Comparison of ENCODE assay signal across 8 mouse cellular contexts in genomic region chr4:62619232-62619964, GRCm38 (mm10). TPM values are rescaled to one million over a fixed set of nuclear protein-coding genes. Genes with fewer than 3 reads are reported as not detected.
DNase-seq lines count a peak whose midpoint lies in the region; ATAC-seq lines count a peak whose summit lies in the region.

No protein-coding gene starts in this region.

- peak; percentile 52 to 69 for DNase-seq in right cerebral cortex, postnatal 10 days (ENCODE audit: low spot score in 2 of 2)
- DNase-seq in right cerebral cortex, postnatal 14 days: no peak
- DNase-seq in liver, embryonic 11.5 days (ENCODE audit: low spot score): no peak
- DNase-seq in naive thymus-derived CD4-positive, alpha-beta T cell, adult 2 months (ENCODE audit: low read depth): peak; percentile 59
- no peak for DNase-seq in cerebellum, postnatal 14 days
- no peak for DNase-seq in frontal cortex, postnatal 25 days (ENCODE audit: low spot score in 2 of 2)

- peak overlapping the region; percentile 26 for H3K27ac ChIP-seq in forebrain, embryonic 16.5 days (ENCODE audit: low read length)
- H3K27ac ChIP-seq in hindbrain, embryonic 16.5 days (ENCODE audit: low read depth, low read length): peak overlapping the region; percentile 48
- H3K27ac ChIP-seq in liver, embryonic 11.5 days (ENCODE audit: low read depth, low read length): no peak overlapping the region

- WGBS in forebrain, embryonic 16.5 days: 14% methylated on average over 16 of the region's 16 CpGs
- WGBS in hindbrain, embryonic 16.5 days: 17% methylated on average over 16 of the region's 16 CpGs
- WGBS in liver, embryonic 11.5 days: 31% methylated on average over 16 of the region's 16 CpGs

- H3K4me1 ChIP-seq in forebrain, embryonic 16.5 days (replicated peaks; ENCODE audit: control insufficient read depth, insufficient read depth, low read length): peaks cover 31% of the 10 kb centered on the region
- peaks cover 14% of the 10 kb centered on the region for H3K4me1 ChIP-seq in hindbrain, embryonic 16.5 days (ENCODE audit: control insufficient read depth, insufficient read depth, low read depth, low read length)
- H3K4me1 ChIP-seq in liver, embryonic 11.5 days (replicated peaks; ENCODE audit: control insufficient read depth, insufficient read depth, low read length): peaks cover 18% of the 10 kb centered on the region

- peak; percentile 69 for ATAC-seq in forebrain, embryonic 16.5 days
- ATAC-seq in hindbrain, embryonic 16.5 days: peak; percentile 69
- ATAC-seq in liver, embryonic 11.5 days (replicated peaks; ENCODE audit: low FRiP score): peak; percentile 56; the same call in 1 of the 2 replicates

- H3K4me2 ChIP-seq in forebrain, embryonic 16.5 days (ENCODE audit: low read length): peak overlapping the region; percentile 24
- peak overlapping the region; percentile 31 for H3K4me2 ChIP-seq in hindbrain, embryonic 16.5 days (ENCODE audit: low read length)
- H3K4me2 ChIP-seq in liver, embryonic 11.5 days: peak overlapping the region; percentile 20; the same call in 1 of the 2 replicates

- H3K27me3 ChIP-seq in forebrain, embryonic 16.5 days (replicated peaks; ENCODE audit: control insufficient read depth, insufficient read depth, low read length): no peaks in the 10 kb centered on the region
- no peaks in the 10 kb centered on the region for H3K27me3 ChIP-seq in hindbrain, embryonic 16.5 days (replicated peaks; ENCODE audit: control insufficient read depth, insufficient read depth, low read length)
- H3K27me3 ChIP-seq in liver, embryonic 11.5 days (replicated peaks; ENCODE audit: control insufficient read depth, insufficient read depth, low read length): 0 out of 2 replicates have a peak, but pooled peaks cover 2% of the 10 kb centered on the region

- H3K4me3 ChIP-seq in forebrain, embryonic 16.5 days (replicated peaks; ENCODE audit: low read length): peak overlapping the region; percentile 12; the same call in 1 of the 2 replicates
- peak overlapping the region; percentile 26 for H3K4me3 ChIP-seq in hindbrain, embryonic 16.5 days (ENCODE audit: low read length)
- H3K4me3 ChIP-seq in liver, embryonic 11.5 days (ENCODE audit: low read depth, low read length): peak overlapping the region; percentile 19; the same call in 1 of the 2 replicates

- H3K9me3 ChIP-seq in forebrain, embryonic 16.5 days (ENCODE audit: control insufficient read depth, low read length): no peaks in the 10 kb centered on the region
- H3K9me3 ChIP-seq in hindbrain, embryonic 16.5 days (ENCODE audit: control insufficient read depth, low read length): no peaks in the 10 kb centered on the region
- H3K9me3 ChIP-seq in liver, embryonic 11.5 days (ENCODE audit: control insufficient read depth, low read length): no peaks in the 10 kb centered on the region

- peak overlapping the region; percentile 42; the same call in 1 of the 2 replicates for H3K9ac ChIP-seq in forebrain, embryonic 16.5 days (replicated peaks; ENCODE audit: low read depth, low read length)
- H3K9ac ChIP-seq in hindbrain, embryonic 16.5 days (ENCODE audit: low read depth, low read length): peak overlapping the region; percentile 54
- peak overlapping the region; percentile 16; the same call in 1 of the 2 replicates for H3K9ac ChIP-seq in liver, embryonic 11.5 days (ENCODE audit: low read depth, low read length)

- H3K36me3 ChIP-seq in forebrain, embryonic 16.5 days (ENCODE audit: control insufficient read depth, insufficient read depth): no peaks in the 10 kb centered on the region
- no peaks in the 10 kb centered on the region for H3K36me3 ChIP-seq in hindbrain, embryonic 16.5 days (ENCODE audit: control insufficient read depth, insufficient read depth, low read length)
- H3K36me3 ChIP-seq in liver, embryonic 11.5 days (ENCODE audit: control insufficient read depth, insufficient read depth, low read length): no peaks in the 10 kb centered on the region

RNA-seq across cellular contexts. Expression of gene Rgs3, which starts 59.8 kb away (rescaled TPM):
- polyA plus RNA-seq in forebrain, embryonic 16.5 days (2015; fragmentation: Nextera tagmentation; extraction: Ambion mirVana): 44.8 and 50.4 TPM in 2 replicates
- polyA plus RNA-seq in hindbrain, embryonic 16.5 days (2015; fragmentation: Nextera tagmentation; extraction: Ambion mirVana): 58.1 and 64.6 TPM in 2 replicates
- 9.7 and 12.3 TPM in 2 replicates for polyA plus RNA-seq in liver, embryonic 11.5 days (2014; fragmentation: Nextera tagmentation; extraction: Ambion mirVana)

Comparison
In these comparisons a context has a peak if more than half of its experiments do, and no peak if none do; other contexts are left out.
1. DNase-seq: peak in right cerebral cortex, postnatal 10 days (2 of 2) and naive thymus-derived CD4-positive, alpha-beta T cell, adult 2 months (single experiment); none in right cerebral cortex, postnatal 14 days (single experiment), liver, embryonic 11.5 days (single experiment), cerebellum, postnatal 14 days (0 of 2) and frontal cortex, postnatal 25 days (0 of 2).
2. Peak in every context shown above with its lines, with median percentiles within 50 percentile points of each other: ATAC-seq, H3K4me2 ChIP-seq, H3K4me3 ChIP-seq and H3K9ac ChIP-seq.